Mouse (Mus musculus) thymus, adult 18-20 months (tissue): Measurements from ENCODE around the gene Layn.

Experiments
- DNase-seq, 2 experiments: peaks; one replicate each; pipeline ENCODE4 v3.0.0; 2022; ENCODE audit warnings: mixed read lengths in 2 of 2

The Layn gene

DNA sequence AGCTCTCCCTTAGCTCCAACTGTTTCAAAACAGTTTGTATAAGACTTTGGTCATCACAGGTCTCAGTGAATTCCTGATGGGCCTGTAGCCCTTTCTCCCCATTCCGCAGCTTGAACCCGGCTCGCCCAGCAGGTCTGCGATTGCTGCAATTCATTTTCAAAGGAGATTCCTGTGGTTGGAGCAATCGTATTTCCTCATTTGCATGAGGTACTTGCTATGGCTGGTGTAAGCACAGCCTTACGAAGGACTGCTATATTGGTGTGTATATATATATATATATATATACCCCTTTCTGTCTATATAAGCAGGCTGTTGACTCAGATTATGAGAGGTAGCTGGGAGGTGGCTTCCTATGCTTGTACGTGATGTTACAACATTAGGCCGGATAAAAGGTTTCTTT, 44.6 kb downstream of the Layn start:
- no peak for DNase-seq

- no peak for DNase-seq
These were observed 45.3 kb downstream of the Layn start for GRCm38 (mm10) chr9:51031603-51032002.

- no peak for DNase-seq
These were observed 46.7 kb downstream of the Layn start for GRCm38 (mm10) chr9:51030147-51030546.

DNA sequence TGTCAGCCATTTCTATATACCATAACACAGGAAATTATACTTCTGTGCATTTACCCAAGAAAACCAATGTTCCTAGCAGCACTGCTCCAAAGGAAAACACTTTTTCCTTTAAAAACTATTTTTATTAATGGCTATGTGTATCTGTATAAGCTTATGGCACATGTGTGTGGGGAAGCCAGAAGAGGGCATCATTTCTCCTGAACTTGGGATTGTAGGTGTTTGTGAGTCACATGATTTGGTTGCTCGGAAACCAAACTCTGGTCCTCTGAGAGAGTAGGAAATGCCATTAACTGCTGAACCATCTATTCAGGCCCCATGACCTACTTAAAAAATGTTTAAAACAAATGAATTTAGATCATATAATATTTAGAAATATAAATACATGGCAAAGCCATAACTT, 49.9 kb downstream of the Layn start:
- DNase-seq: no peak

- DNase-seq: no peak
These were observed 55.6 kb downstream of the Layn start for GRCm38 (mm10) chr9:51021123-51021795.

- DNase-seq: no peak
These were observed 56.5 kb downstream of the Layn start for GRCm38 (mm10) chr9:51020351-51020750.

GRCm38 (mm10) chr9:51019670-51020069, 57.2 kb downstream of the Layn start:
- no peak for DNase-seq

DNA sequence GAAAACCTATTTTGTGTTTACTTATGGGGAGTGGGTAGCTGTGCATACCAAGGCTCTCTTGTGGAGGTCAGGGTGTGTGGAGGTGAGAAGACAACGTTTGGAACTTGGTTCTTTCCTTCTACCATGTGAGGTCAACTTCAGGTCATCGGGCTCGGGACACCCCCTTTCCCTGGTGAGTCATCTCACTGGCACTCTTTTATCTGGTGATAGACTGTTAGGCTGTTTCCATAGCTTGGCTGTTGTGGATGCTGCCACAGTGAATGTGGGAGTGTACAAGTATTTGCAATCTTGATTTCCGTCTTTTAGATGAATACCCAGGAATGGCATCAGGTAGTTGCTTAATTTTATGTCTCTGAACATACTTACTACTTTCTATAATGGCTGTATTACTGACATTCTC, 61.2 kb downstream of the Layn start:
- DNase-seq: no peak

- DNase-seq: no peak
These were observed 63.2 kb downstream of the Layn start for GRCm38 (mm10) chr9:51013644-51014043.

- peak in 1 of 2 experiments; percentile 14 for DNase-seq
These were observed 67.3 kb downstream of the Layn start for GRCm38 (mm10) chr9:51009656-51009950.

- peak; percentile 84 to 85 for DNase-seq
These were observed 67.8 kb downstream of the Layn start, which contains the start of gene Sik2 for GRCm38 (mm10) chr9:51008841-51009655. TSS of gene Sik2 (minus strand) at chr9:51009073.

GRCm38 (mm10) chr9:51008068-51008840, 68.6 kb downstream of the Layn start:
- DNase-seq: no peak

- DNase-seq: no peak
These were observed 69.2 kb downstream of the Layn start for GRCm38 (mm10) chr9:51007726-51008067.

DNA sequence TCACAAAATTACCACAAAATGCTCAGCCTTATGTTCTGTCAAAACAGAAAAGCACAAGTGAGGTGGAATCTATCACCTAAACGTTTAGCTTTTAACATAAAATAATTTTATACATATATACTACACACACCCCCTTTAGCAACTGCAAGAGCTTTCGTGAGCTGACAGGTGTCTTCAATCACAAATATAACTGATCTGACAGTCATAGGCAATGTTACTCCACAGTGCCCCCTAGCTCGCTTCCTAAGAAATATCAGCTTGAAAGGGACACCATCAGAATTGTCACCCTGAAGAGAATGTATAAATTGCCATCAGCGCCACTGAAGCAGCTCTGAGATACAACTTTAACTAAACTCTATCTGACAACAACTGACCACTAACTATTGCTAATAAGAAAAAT, 70.0 kb downstream of the Layn start:
- peak; percentile 21 to 50 for DNase-seq
